Mouse (Mus musculus): ENCODE measurements at regions not wholly inside any gene's neighbourhood (a gene's known extent, or its start where the extent isn't known, plus 50 kb on each side); places are given as distances from the start of the nearest gene placed in this dataset.

- no peak overlapping the region for H3K9ac ChIP-seq (replicated peaks; ENCODE audit: low read depth, low read length)
- H3K36me3 ChIP-seq (ENCODE audit: control insufficient read depth, insufficient read depth, low read length) = no peaks in the 10 kb centered on the region
- no peak overlapping the region for H3K27ac ChIP-seq (ENCODE audit: low read length)
- H3K4me2 ChIP-seq (replicated peaks; ENCODE audit: low read depth, low read length) = no peak overlapping the region
- no peaks in the 10 kb centered on the region for H3K27me3 ChIP-seq (ENCODE audit: control insufficient read depth, insufficient read depth, low read length)
- H3K9me3 ChIP-seq (ENCODE audit: control insufficient read depth, low read depth, low read length) = no peaks in the 10 kb centered on the region
- no peaks in the 10 kb centered on the region for H3K4me1 ChIP-seq (ENCODE audit: control insufficient read depth, insufficient read depth, low read length)
- WGBS = 76% methylated on average over 6 of the region's 6 CpGs
- no peak for ATAC-seq (ENCODE audit: insufficient number of reproducible peaks, insufficient read depth, low FRiP score, low read depth)
- H3K4me3 ChIP-seq (ENCODE audit: low read depth, low read length) = no peak overlapping the region
These were observed 51.3 kb upstream of the Mki67 start for GRCm38 (mm10) chr7:135767493-135767892.

GRCm38 (mm10) chr7:135768064-135768463, 51.9 kb upstream of the Mki67 start:
- H3K36me3 ChIP-seq (ENCODE audit: control insufficient read depth, insufficient read depth, low read length) = no peaks in the 10 kb centered on the region
- no peak overlapping the region for H3K27ac ChIP-seq (ENCODE audit: low read length)
- no peaks in the 10 kb centered on the region for H3K9me3 ChIP-seq (ENCODE audit: control insufficient read depth, low read depth, low read length)
- H3K27me3 ChIP-seq (ENCODE audit: control insufficient read depth, insufficient read depth, low read length) = no peaks in the 10 kb centered on the region
- no peak overlapping the region for H3K4me3 ChIP-seq (ENCODE audit: low read depth, low read length)
- ATAC-seq (ENCODE audit: insufficient number of reproducible peaks, insufficient read depth, low FRiP score, low read depth) = no peak
- H3K4me2 ChIP-seq (replicated peaks; ENCODE audit: low read depth, low read length) = no peak overlapping the region
- H3K4me1 ChIP-seq (ENCODE audit: control insufficient read depth, insufficient read depth, low read length) = no peaks in the 10 kb centered on the region
- no peak overlapping the region for H3K9ac ChIP-seq (replicated peaks; ENCODE audit: low read depth, low read length)
- 92% methylated on average over 11 of the region's 11 CpGs for WGBS

GRCm38 (mm10) chr7:135768592-135768991, 52.4 kb upstream of the Mki67 start:
- Histone ChIP-seq H3K4me1 (ENCODE audit: control insufficient read depth, insufficient read depth, low read length) (no peaks in the 10 kb centered on the region), H3K4me2 (replicated peaks; ENCODE audit: low read depth, low read length) (no peak overlapping the region), H3K4me3 (ENCODE audit: low read depth, low read length) (no peak overlapping the region), H3K9me3 (ENCODE audit: control insufficient read depth, low read depth, low read length) (no peaks in the 10 kb centered on the region), H3K36me3 (ENCODE audit: control insufficient read depth, insufficient read depth, low read length) (no peaks in the 10 kb centered on the region), H3K27me3 (ENCODE audit: control insufficient read depth, insufficient read depth, low read length) (no peaks in the 10 kb centered on the region), H3K27ac (ENCODE audit: low read length) (no peak overlapping the region), H3K9ac (replicated peaks; ENCODE audit: low read depth, low read length) (no peak overlapping the region)
- WGBS = 11% methylated on average over 3 of the region's 3 CpGs
- 0 out of 2 replicates have a peak, but pooled peaks have one; percentile 33 for ATAC-seq (ENCODE audit: insufficient number of reproducible peaks, insufficient read depth, low FRiP score, low read depth)

- no peak overlapping the region for H3K4me2 ChIP-seq (replicated peaks; ENCODE audit: low read depth, low read length)
- WGBS = 50% methylated on average over 21 of the region's 21 CpGs
These were observed 53.0 kb upstream of the Mki67 start for GRCm38 (mm10) chr7:135769082-135769673.

GRCm38 (mm10) chr7:135770051-135770450, 53.9 kb upstream of the Mki67 start:
- no peak overlapping the region for H3K27ac ChIP-seq (ENCODE audit: low read length)
- H3K4me2 ChIP-seq (replicated peaks; ENCODE audit: low read depth, low read length) = no peak overlapping the region
- WGBS = 65% methylated on average over 6 of the region's 6 CpGs
- no peaks in the 10 kb centered on the region for H3K36me3 ChIP-seq (ENCODE audit: control insufficient read depth, insufficient read depth, low read length)
- no peak overlapping the region for H3K9ac ChIP-seq (replicated peaks; ENCODE audit: low read depth, low read length)
- H3K9me3 ChIP-seq (ENCODE audit: control insufficient read depth, low read depth, low read length) = no peaks in the 10 kb centered on the region
- no peak for ATAC-seq (ENCODE audit: insufficient number of reproducible peaks, insufficient read depth, low FRiP score, low read depth)
- no peak overlapping the region for H3K4me3 ChIP-seq (ENCODE audit: low read depth, low read length)
- H3K27me3 ChIP-seq (ENCODE audit: control insufficient read depth, insufficient read depth, low read length) = no peaks in the 10 kb centered on the region
- H3K4me1 ChIP-seq (ENCODE audit: control insufficient read depth, insufficient read depth, low read length) = no peaks in the 10 kb centered on the region

More at GRCm38 (mm10) chr7:135769082-135769673, 53.0 kb upstream of the Mki67 start:
- no peak overlapping the region for H3K9ac ChIP-seq (replicated peaks; ENCODE audit: low read depth, low read length)
- no peaks in the 10 kb centered on the region for H3K4me1 ChIP-seq (ENCODE audit: control insufficient read depth, insufficient read depth, low read length)
- no peaks in the 10 kb centered on the region for H3K9me3 ChIP-seq (ENCODE audit: control insufficient read depth, low read depth, low read length)
- no peak overlapping the region for H3K27ac ChIP-seq (ENCODE audit: low read length)
- no peaks in the 10 kb centered on the region for H3K27me3 ChIP-seq (ENCODE audit: control insufficient read depth, insufficient read depth, low read length)
- H3K4me3 ChIP-seq (ENCODE audit: low read depth, low read length) = no peak overlapping the region
- no peaks in the 10 kb centered on the region for H3K36me3 ChIP-seq (ENCODE audit: control insufficient read depth, insufficient read depth, low read length)
- ATAC-seq (ENCODE audit: insufficient number of reproducible peaks, insufficient read depth, low FRiP score, low read depth) = no peak

- no peaks in the 10 kb centered on the region for H3K36me3 ChIP-seq (ENCODE audit: control insufficient read depth, insufficient read depth, low read length)
- no peak overlapping the region for H3K27ac ChIP-seq (ENCODE audit: low read length)
- 50% methylated on average over 7 of the region's 7 CpGs for WGBS
- H3K27me3 ChIP-seq (ENCODE audit: control insufficient read depth, insufficient read depth, low read length) = no peaks in the 10 kb centered on the region
- no peak overlapping the region for H3K4me2 ChIP-seq (replicated peaks; ENCODE audit: low read depth, low read length)
- no peak overlapping the region for H3K9ac ChIP-seq (replicated peaks; ENCODE audit: low read depth, low read length)
- no peaks in the 10 kb centered on the region for H3K4me1 ChIP-seq (ENCODE audit: control insufficient read depth, insufficient read depth, low read length)
- ATAC-seq (ENCODE audit: insufficient number of reproducible peaks, insufficient read depth, low FRiP score, low read depth) = no peak
- H3K9me3 ChIP-seq (ENCODE audit: control insufficient read depth, low read depth, low read length) = no peaks in the 10 kb centered on the region
- H3K4me3 ChIP-seq (ENCODE audit: low read depth, low read length) = no peak overlapping the region
These were observed 59.8 kb upstream of the Mki67 start for GRCm38 (mm10) chr7:135775832-135776433.

GRCm38 (mm10) chr7:135790167-135790566, 74.0 kb upstream of the Mki67 start:
- no peak overlapping the region for H3K27ac ChIP-seq (ENCODE audit: low read length)
- H3K4me1 ChIP-seq (ENCODE audit: control insufficient read depth, insufficient read depth, low read length) = no peaks in the 10 kb centered on the region
- H3K27me3 ChIP-seq (ENCODE audit: control insufficient read depth, insufficient read depth, low read length) = no peaks in the 10 kb centered on the region
- no peak overlapping the region for H3K4me3 ChIP-seq (ENCODE audit: low read depth, low read length)
- no peak overlapping the region for H3K4me2 ChIP-seq (replicated peaks; ENCODE audit: low read depth, low read length)
- WGBS = 89% methylated on average over 1 of the region's 1 CpGs
- no peaks in the 10 kb centered on the region for H3K9me3 ChIP-seq (ENCODE audit: control insufficient read depth, low read depth, low read length)
- no peaks in the 10 kb centered on the region for H3K36me3 ChIP-seq (ENCODE audit: control insufficient read depth, insufficient read depth, low read length)
- H3K9ac ChIP-seq (replicated peaks; ENCODE audit: low read depth, low read length) = no peak overlapping the region
- ATAC-seq (ENCODE audit: insufficient number of reproducible peaks, insufficient read depth, low FRiP score, low read depth) = no peak

- ATAC-seq (ENCODE audit: insufficient number of reproducible peaks, insufficient read depth, low FRiP score, low read depth) = no peak
- no peak overlapping the region for H3K27ac ChIP-seq (ENCODE audit: low read length)
- H3K4me3 ChIP-seq (ENCODE audit: low read depth, low read length) = no peak overlapping the region
- H3K9me3 ChIP-seq (ENCODE audit: control insufficient read depth, low read depth, low read length) = no peaks in the 10 kb centered on the region
- H3K9ac ChIP-seq (replicated peaks; ENCODE audit: low read depth, low read length) = no peak overlapping the region
- no peak overlapping the region for H3K4me2 ChIP-seq (replicated peaks; ENCODE audit: low read depth, low read length)
- H3K36me3 ChIP-seq (ENCODE audit: control insufficient read depth, insufficient read depth, low read length) = no peaks in the 10 kb centered on the region
- 2% methylated on average over 3 of the region's 3 CpGs for WGBS
- no peaks in the 10 kb centered on the region for H3K4me1 ChIP-seq (ENCODE audit: control insufficient read depth, insufficient read depth, low read length)
- H3K27me3 ChIP-seq (ENCODE audit: control insufficient read depth, insufficient read depth, low read length) = no peaks in the 10 kb centered on the region
These were observed 74.8 kb upstream of the Mki67 start for GRCm38 (mm10) chr7:135790978-135791377.
